Mouse (Mus musculus): ENCODE results near the gene Cass4.

Cass4 gene

DNA sequence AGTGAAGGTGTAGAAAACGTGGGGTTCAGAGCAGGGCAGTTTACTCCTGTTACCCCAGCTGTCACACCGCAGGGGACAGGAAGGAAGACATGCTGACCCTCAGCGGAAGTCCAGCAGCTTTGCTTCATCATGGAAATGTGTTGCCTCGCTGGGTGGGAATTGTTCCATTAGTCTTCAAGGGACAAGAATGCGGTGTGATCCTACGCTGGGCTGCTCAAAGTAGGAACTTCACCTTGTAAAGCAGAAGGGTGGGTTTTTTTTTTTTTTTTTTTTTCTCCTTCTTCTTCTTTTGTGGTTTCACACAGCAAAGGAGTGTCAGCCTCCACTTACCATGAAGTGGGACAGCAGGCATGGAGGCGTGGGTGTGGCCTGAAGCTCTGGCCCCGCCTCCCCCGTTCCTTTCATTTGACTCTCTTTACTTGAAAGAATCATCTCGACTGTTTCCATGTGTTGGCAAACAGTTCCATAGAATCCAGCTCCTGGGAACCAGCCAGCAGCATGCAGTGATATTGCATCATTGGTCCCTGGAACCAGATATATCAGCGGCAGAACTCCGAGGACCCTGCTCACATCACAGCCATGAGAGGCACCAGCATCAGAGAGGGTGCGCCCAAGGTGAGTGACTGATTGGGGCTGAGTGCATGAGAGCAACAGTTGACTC is at the start of gene Cass4:
Cass4 (plus strand) TSS at position 404 of the 661 bp plus-strand sequence.
- DNase-seq = peak; percentile 81

DNA sequence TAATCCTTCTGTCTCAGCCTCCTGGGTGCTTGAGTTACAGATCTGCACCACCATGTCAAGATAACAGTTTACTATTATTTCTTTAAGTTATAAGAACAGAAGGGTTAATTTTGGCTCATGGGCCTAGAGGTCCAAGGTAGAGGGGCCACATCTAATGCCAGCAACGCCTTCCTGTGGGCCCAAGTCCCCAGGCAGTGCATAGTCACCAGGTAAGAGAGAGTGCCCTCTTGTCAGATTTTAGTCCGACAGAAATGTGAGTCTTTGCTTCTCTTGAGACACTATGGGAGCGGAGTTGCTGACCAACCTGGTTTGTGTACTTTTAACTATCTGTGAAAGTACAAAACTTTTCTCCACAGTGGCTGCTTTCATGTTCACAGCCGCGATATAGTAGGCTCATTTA is 48.9 kb upstream of the Cass4 start:
- no peak for DNase-seq

DNA sequence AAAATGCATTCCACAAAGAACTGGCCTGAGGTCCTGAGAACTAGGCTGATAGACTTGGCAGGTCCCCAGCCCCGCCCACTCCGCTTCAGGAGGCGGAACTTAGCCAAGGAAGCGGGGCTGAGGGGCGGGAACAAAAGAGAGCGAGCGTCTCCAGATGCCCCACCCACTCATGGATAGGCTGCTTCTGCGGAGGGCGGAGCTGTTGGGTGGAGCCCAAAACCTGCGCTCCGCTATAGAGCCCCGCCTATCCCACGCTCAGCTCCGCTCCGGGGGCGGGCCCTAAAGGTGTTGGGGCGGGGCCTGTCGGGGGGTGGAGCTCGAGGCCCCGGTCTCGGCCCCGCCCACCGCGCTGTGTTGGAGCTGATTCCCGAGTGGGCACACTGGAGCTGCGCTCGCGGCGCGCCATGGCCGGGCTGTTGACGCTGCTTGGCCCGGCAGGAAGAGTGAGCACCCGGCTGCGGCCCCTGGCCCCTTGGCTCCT is 48.3 kb upstream of the Cass4 start, which contains the start of gene Fam210b:
Fam210b (plus strand) TSS at position 308 of the 481 bp plus-strand sequence.
- peak; percentile 95 for DNase-seq

DNA sequence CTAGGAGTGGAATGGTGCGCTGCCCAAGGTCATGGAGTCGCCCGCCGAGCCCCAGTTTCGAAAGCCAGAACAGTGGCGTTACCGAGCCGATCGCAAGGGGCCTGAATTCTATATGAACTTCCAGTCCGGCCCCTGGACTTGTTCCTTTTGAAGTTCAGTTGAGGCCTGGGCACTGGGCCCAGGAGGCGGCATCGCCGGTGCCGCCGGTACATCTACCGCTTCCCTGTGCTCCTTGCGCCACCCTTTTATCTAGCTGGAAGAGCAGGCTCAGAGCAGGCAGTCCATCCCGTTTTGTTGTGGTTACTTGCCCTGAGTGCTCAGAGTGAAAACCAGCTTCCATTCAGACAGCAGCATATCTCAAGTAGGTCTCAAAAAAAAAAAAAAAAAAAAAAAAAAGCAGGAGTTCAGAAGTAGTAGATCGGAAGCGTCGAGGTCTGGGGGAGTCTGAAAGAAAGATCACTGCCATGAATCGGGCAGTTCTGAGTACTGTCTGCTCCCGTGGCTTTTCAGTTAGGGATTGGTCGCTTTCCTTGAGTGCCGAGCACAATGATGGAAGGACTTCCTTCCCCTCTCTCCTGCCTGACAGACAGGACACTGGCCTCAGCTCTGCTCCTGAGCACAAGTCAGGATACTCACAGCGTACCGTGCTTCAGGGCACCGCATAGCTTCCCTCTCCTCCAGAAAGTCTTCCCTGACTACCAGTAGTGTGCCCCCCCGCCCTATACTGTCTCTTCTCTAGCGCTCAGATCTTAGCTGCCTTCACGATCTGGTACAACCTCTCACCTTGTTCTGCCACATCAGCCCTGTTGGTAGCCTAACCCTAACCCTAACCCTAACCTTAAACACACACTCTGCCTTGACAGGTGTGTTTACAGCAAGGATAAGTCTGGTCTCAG is 47.3 kb upstream of the Cass4 start:
- peak; percentile 14 for DNase-seq

DNA sequence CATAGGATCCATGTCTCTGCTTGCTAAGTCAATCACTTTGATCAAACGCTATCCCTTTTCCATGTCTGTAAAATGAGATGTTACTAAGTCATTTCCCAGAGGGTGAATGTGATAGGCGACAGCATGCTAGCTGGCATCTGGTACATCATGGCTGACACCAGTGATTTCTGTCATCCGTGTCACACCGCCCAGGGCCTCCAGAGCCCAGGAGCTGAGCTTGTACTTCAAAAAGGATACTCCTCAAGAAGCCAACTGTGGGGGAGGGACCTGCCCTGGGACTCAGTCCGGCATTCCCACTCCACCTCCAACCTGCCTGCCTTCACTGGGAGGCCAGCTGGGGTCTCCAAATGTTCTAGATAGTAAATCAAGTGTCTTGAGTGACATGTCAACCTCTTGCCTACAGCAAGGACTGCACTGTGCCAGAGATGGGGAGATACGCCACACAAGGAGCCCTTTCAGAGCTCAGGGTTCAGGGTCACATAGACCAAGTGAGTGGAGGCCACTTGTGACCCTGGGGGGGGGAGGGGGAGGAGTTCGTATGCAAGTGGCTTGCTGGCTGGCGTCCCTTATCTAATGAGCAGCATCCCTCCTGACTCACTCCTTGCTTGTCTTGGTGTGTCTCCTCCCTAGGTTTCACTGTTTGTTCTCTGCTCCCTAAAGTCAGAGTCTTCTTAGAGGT is 46.5 kb upstream of the Cass4 start:
- no peak for DNase-seq

DNA sequence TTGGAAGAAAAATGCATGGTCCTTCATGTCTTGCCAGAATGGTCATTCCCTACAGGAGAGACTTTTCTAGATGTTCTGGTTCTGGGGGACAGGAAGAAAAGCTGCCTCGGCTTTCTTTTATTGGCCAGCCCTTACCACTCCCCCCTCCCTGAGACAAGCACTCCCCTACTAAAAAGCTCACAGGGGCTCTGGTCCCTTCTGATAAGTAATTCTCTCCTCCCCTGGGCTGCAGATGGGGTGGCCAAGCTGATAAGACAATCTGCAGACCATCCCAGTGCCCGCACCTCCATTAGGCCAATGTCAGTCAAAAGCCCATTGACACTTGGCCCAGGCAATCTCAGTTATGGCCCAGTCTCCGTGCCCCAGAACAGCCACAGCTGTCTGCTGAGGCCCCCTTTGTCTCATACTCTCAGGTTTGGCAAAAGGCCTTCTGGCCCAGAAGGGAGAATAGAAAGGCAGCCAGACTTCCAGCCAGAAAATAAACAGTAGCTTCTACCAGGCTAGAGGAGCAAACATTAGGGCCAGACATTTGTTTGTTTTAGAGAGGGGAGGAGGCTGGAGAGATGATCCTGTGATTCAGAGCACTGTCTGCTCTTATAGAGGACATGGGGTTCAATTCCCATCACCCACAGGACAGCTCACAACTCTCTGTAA is 45.2 kb upstream of the Cass4 start:
- DNase-seq = no peak

DNA sequence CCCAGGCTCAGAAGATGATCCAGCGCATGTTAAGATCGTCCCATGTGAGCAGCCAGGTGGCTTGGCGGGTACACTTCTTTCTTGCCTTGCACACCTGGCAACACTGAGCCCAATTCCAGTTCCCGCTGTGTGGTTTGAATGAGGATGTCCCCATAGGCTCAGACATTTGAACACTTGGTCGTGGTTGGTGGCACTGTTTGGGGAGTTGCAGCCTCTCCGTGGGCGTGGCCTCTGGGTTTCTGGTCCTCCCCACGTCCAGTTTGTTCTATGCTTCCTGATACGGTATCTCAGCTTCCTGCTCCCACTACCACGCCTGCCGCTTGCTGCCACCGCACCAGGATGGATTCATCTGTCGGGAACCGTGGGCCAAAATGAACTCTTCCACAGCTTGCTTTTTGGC is 43.8 kb upstream of the Cass4 start:
- no peak for DNase-seq

DNA sequence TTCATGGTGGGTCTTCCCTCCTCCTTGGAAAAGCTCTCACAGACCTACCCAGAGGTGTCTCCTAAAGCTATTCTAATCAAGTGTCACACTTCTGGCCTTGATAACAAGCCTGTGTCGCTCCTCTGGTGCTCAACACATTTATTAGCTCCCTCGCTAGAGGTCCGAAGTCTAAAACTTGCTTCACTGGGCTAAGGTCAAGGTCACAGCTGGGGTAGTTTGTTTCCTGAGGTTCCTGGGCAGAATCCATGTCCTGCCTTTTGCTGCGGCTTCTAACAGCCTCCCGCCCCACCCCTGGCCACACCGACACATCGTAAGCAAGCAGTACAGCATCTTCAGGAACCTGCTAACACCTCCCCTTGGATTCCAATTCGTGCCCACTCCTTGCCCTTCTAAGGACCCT is 42.8 kb upstream of the Cass4 start:
- DNase-seq = no peak

DNA sequence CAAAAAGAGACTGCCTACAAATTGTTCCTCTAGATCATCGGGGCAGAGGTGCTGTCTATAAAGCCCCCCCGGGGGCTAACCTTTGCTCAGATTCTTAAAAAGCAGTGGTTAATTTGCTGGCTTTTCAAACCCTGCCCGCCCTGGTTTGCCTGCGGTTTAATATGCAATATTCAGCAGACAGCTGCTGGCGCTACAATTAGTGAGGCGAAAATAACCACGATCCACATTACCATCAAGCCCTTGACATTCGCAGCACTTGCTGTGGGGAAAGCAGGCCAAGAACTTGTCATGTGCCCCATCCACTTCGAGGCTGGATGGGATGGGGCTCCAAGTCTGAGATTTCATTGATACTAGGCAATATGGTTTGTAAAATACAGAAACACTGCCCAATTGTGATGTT is 40.4 kb upstream of the Cass4 start:
- no peak for DNase-seq

DNA sequence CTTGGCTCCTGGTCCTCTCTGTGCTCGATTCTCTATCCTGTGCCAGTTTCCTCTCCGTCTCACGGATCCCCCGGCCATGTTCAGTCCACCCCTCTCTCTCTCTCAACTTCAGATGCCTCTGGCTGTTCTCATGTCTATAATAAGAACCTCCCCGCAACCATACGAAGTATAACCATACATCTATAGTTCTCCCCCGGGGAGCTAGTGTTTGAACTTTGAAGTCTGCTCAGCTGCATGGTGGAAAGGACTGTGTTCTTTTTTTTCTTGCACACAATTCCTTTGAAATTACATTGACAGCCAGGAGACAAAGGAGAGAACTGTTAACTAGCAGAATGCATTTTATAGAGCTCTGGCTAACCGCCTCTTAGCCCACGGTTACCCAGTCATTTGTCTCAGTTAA is 38.8 kb upstream of the Cass4 start:
- DNase-seq = no peak

DNA sequence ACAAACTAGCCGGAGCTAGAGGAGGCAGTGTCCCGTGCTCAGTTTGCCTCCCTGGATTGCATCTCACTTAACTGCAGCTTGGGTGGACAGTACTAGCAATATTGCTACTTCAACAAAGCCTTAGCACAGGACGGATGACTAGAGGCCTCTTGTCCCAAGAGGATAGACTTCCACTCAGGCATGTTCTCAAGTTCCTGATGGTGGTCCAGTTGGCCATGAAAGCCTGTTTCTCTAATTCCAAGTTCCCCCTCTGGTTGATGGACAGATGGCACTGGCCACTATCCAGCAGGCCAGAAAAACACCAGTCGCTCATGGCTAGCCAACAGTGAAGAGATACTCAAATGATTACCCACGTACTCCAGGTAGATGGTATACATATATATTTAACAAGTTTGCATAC is 37.8 kb upstream of the Cass4 start:
- no peak for DNase-seq

DNA sequence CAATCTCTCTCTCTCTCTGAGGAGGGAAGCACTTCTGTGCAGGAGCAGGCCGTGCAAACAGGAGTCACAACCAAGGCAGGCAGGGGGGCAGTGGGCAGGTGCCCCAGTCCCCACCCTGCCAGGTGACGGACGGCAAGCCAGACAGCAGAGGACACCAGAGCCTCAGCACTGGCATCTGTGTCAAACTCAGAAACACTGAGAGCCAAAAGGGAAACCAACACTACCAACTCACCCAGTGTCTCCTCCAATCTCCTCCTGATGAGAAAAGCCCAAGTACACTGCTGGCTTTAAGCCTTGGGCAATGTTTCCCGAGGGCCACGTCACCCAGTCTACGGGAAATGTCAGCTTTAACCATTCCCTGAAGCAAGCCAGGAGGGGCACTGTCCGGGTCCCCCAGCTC is 30.4 kb upstream of the Cass4 start:
- no peak for DNase-seq

DNA sequence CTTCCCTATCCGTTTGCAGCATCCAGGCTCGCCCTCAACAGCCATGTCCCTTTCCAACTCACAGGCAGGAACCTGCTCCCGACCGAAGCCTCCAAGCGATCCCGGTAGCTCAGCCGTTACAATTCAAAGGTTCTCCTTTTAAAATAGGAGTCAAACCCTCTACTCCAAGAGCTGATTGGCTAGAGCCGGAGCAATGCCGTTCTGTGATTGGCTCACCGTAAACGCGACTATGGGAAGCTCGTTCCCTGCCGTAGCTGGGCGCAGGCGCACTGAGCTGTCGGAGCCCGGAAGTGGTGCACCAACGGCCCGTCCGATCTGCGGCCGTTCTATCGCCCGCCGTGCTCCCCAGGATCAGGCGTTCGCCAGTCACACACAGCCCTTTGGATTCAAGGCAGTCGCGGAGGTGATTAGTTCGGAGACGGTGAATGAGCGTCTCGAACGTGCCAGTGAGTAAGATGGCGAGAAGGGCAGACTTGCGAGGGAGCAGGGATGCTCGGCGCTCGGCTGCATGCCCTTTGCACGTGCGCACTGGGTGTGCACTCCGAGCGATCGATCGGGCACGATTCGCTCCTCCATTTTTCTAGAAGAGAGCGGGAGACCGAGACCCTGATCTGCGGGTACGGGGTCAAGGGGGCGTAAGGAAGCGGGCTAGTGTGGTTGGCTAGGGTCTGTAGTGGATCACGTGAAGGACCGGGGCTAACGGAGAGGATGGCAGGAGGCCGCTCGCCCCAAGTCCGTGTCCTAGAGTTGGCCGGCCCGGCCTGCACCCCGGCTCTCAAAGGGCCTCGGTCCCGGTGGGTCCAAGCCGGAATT is 23.0 kb upstream of the Cass4 start, which contains the start of the genes Aurka and Cstf1:
Aurka (minus strand) TSS at position 125 of the 813 bp plus-strand sequence.
Cstf1 (plus strand) TSS at position 271 of the 813 bp plus-strand sequence.
- peak; percentile 94 for DNase-seq

DNA sequence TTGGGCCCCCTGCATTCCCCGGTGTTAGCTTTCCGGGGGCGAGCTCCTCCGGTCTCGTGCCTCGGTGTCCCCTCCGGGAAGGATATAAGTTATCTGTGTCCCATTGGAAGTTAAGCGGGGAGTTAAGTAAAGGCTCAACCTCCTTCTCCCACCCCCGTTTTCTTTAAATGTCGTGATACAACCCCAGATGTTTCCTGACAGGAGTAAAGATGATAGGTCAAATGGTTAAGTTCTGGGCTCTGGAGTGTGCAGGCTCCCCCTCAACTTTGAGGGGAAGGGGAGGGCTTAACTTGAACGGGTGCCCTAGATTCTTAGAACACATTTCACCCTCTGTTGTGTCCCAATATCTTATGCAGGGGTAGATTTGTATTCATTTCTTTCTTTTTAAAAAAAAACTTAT is 22.3 kb upstream of the Cass4 start:
- no peak for DNase-seq

DNA sequence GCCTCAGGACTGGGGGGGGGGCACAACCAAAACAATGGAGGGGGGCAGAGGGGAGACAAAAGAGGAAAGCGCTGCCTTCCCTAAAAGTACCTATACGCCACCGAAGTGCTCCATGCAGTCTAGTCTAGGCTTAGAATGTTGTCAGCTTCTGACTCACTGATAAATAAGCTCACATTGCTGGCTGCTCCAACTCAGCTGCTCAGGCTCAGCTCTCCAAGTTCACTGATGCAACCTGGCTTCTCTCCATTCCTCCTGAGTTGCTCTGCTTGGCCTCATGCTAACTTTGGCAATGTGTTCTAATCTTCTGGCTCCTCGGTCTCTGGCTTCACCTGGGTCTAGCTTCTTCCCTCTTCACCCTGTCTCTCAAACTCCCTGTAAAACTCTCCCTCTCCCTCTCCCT is 17.0 kb upstream of the Cass4 start:
- DNase-seq = no peak

DNA sequence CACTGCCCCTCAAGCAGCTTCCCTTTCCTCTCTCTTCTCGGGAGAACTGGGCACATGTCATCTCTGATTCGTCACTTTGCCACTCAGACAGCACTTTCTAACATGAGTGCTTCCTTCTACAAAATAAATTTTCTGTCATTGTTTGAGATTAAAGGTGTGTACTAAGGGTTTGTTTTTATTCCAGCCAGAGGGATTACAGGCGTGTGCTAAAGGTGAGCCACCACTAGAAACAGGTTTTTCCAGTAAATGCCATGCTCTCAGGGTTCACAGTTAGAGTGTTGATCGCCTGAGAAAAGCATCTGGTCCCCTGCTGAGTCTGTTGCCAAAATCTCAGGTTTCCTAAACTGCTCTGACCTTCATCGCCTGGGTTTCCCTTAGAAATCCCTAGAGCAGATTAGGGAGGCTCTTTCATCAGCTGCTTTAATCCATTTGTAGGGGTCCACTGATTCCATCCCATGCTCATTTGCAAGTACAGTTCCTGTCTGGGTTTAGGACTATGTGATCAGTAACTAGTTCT is 16.5 kb upstream of the Cass4 start:
- no peak for DNase-seq

DNA sequence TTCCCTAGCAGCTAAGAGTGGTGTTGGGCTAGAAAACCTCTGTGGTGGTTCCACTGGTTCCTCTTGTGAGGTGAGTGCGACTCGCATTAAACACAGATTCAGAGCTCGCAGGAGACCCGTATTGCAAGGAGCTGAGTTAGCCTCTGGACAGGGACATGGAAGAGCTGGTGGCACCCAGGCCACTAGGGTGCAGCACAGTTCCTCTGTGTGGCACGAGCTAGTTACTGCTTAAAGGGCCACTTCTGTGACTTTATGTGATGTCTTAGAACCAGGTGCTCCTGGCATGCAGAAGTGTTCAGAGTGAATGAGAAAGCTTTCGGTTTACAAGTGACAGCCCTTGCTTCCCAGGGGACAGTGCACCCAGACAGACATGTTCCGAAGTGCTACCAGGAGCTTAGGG is 15.3 kb upstream of the Cass4 start:
- peak; percentile 86 for DNase-seq

DNA sequence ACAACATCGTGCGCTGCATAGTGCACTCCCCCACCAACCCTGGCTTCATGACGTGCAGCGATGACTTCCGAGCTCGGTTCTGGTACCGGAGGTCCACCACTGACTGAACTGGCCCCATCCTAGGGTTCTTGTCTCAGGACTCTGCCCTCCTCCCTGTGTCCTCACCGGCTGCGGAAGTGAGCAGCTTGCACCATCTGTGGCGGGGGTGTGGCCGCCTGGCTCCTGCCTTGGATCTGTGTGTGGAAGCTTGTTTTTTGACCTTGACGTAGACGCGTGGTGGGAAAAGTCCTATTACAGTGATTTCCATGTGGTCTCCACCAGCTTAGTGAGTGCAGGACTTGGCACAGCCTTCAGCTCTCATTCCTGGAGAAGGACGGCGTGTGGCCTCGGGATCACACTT is 13.1 kb upstream of the Cass4 start:
- DNase-seq = no peak

DNA sequence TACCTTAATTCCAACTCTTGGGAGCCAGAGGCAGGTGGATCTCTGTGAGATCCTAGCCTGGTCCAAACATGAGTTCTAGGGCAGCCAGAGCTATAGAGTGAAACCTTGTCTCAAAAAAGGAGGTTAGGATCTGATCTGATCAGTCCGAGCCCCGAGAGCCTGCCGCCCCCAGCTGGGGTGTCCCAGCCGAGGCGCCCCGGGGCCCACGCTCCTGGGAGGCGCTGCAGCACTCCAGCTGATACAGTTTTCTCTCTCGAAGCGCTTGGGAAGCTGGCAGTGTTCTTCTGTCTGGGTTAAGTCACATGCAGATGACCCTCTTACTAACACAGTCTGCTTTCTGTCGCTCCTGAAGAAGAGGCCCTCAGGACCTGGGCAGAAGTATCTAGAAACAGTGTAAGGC is 12.3 kb upstream of the Cass4 start:
- peak; percentile 68 for DNase-seq

DNA sequence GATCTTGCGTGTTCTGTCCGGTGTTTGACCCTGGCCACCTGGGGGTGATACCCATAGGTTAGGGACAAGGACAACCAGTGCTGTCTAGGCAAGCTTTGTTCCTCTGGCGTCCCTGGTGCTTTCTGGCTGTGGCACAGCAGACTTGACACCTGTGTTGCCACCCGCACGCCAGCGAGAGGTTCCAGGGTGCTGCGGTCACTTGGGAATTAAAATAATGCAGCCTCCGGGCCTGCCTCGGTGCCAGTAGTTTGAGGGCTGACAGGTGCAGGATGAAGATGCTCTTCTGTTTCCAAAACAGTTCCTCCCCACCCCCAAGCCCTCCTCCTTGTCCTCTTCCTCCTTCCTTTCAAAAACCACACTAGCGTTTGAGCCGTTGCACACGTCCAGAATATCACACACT is 11.7 kb upstream of the Cass4 start:
- peak; percentile 85 for DNase-seq

DNA sequence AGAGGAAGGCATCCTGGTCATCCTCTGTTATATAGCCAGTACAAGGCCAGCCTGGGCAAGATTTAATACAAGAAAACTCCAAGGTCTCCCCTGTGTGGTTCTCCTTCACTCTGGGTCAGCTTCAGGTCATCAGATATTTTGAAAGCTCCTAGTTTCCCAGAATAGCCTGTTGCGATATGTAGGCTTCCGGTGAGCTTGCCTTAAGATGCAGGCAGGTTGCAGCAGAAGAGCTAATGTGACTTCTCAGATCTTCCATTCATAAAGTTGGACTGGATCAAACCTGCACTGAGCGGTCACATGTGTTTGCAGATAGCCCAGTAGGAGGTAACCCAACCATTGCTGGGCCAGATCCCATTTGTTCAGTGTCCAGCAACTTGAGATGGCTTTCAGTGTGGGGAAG is 8.9 kb upstream of the Cass4 start:
- no peak for DNase-seq

DNA sequence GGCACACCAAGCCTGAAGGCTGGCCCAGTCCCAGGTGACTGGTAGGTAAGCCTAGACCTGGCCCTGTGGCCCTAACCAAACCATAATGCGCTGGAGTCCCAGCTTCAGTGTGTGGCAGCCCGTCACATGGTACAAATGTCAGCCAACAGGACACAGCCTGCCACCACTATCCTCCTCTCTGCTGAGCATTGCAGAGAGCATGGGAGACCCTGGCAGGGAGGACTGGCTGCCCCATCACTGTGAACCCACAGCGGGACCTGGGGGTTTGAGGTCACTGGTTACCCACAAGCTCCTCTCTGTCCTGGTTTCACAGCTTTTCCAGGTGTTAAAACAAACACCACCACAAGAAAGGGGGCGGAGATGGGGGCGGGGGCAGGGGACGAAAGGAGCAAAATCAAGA is 3.3 kb upstream of the Cass4 start:
- peak; percentile 61 for DNase-seq

Data from thymus, postnatal 14 days (tissue).